Mouse (Mus musculus) cerebellum, adult 9-11 months (tissue): ENCODE data around the gene Arhgdib.

Source experiments
- DNase-seq: peaks from one replicate; pipeline ENCODE4 v3.0.0; 2022

Arhgdib gene

DNA sequence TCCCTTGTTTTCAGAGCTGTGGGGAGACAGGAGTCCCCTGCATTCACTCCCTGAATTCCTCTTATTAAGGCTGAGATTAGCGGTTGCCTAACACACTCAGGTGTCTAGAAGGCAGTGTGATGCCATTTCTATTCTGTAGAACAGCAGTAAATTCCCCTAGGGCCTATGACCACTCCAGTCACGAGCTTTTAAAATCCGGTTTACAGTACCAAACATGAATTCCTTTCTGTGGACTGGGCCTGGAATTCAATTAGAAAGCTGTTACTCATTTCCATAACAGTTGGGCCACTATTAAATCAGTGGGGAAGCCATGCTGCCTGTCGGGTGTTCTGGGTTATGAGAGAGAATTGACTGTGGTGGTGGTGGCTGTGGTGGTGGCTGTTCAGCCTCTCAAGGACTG is 6.0 kb upstream of the Arhgdib start:
- DNase-seq, result no peak

DNA sequence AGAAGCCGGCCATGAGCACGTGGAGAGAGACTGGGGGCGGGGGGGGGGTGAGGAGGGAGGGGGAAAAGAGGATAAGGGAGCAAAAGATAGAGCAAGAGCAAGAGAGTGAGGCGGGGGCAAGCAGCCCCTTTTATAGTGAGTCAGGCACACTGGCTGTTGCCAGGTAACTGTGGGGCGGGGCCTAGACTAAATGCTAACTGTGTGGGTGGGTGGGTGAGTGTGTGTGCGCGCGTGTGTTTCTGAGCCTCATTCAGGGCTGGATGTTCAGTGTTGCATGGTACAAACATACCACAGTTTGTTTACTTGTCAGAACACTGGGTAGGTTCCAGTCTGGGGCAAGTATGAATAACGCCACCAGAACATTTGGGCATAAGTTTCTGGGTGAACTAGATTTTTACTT is 5.2 kb upstream of the Arhgdib start:
- DNase-seq, result no peak

GRCm38 (mm10) chr6:136946241-136946640 is 4.5 kb upstream of the Arhgdib start:
- DNase-seq, result no peak

DNA sequence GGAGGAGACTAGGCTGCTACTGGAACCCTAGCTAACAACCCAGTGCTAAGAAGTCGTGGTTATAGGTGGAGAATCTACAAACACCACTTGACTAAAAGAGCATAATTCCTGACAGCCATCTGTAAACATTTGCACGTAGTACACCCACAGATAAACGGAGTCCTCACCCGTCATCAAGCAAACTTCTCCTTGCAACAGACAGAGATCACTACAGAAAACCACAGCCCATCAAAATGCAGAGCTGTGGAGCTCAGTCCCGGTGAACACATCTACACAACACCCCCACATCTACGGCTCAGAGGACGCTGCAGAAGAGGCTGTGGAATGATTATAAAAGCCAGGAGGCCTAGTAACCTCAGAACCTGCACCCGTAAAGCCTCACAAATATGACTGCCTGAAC is 2.8 kb upstream of the Arhgdib start:
- no peak for DNase-seq

- DNase-seq, result no peak
These were observed 1.7 kb upstream of the Arhgdib start for GRCm38 (mm10) chr6:136943392-136943791.

- no peak for DNase-seq
These were observed 581 bp upstream of the Arhgdib start for GRCm38 (mm10) chr6:136942280-136942679.

GRCm38 (mm10) chr6:136940188-136940960 is 1.3 kb downstream of the Arhgdib start:
- no peak for DNase-seq

DNA sequence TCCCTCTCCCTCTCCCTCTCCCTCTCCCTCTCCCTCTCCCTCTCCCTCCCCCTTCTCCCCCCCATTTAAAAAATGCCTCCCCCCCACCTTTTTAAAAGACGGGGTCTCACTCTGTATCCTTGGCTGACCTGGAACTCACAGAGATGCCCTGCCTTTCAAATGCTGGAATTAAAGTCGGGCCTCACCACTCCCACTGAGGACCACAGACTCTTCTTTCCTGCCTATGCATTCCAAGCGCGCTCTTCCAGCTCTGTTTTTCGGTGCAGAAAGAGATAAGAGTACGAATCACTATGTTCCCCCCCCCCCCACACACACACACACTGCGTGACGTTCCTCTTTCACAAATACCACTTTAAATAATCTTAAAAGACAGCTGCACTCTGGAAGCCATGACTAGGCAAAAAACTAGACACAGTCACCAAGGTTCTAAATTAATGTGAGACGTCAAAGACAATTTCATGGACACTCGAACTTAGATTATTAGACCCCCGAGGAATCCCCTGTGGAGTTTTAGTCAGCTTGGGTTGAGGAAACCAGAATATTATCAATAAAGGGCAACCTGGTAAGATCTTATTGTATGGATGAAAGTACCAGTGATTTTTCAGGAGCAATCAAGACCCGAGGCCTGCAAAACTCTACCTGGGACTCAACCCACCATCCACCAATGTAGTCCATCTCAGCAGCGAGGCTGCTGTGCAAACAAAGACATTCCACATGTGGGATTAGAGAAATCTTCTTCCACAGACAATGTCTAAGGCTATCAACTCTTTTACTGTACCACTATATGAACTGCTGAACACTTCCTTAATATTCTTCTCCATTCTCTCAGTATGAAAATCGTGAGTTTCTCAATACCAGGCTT is 2.1 kb downstream of the Arhgdib start:
- no peak for DNase-seq

DNA sequence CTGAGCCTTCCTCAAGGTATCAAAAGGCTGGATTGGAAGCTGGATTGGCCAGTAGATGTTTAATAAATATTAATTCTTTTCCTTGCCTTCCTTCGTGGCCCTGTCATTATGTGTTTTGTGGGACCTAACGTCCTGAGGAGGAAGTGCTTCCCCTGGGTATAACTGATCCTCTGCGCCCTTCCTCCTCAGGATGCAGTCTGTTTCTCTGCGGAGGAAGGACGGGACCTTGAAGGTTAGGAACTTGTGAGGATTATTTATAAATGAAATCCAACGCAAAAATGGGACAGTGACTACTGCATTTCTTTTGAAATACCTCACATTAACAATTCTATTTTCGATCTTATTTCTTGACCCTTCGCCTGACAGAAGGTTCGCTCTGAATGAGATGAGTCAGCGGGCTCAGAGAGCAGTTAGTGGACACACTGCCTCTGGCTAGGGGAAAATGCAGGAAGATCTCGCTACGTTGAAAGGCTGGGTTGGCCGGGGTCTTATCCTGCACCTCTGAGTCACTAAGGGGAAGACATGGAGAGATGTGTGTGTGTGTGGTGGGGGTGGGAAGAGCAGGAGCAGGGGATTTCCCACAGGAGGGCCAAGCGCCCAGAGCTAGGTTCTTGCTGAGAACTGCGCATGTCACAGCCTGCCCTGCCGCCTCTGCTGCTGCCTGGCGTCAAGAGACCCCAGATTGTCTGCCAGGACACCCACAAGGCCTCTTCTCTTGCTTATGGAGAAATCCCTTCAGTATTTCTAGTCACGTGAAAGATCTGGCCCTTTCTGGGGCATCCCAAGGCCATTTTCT is 3.2 kb downstream of the Arhgdib start:
- DNase-seq, result no peak

DNA sequence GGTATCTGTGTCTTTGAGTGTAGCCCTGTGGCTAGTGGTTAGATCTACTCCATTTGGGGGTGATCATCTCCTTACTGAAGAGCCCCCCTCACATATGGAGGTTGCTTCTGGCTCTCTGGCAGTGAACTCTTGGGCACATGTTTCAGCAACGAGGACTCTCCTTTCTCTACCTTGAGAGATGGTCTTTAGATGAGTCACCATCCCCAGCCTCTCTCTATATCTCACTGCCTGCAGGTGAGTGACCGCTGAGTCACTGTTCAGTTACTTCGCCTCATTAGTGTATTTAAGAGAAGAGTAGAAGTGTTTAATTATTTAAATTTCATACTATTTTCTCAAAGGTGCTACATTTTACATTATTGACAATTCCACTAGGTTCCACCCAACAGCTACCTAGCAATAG is 4.6 kb downstream of the Arhgdib start:
- no peak for DNase-seq

GRCm38 (mm10) chr6:136936361-136936760 is 5.3 kb downstream of the Arhgdib start:
- DNase-seq, result no peak

DNA sequence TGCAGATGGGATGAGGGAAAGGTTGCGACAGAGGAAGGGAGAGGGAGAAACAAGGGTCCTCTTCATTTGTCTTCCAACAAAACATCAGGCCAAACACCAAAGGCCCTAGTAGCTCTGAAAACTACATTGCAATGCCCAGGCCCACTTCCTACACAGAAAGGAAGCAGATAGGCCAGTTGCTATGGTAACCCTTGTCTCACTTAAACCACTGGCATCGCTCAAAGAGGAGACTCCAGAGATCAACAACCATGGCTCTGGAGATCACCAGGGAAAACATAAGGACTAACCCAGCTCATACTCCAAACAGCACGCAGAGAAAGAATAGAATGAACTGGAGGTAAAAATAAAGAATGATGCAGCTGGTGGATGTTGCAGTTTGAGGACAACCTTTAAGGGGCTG is 6.5 kb downstream of the Arhgdib start:
- no peak for DNase-seq

DNA sequence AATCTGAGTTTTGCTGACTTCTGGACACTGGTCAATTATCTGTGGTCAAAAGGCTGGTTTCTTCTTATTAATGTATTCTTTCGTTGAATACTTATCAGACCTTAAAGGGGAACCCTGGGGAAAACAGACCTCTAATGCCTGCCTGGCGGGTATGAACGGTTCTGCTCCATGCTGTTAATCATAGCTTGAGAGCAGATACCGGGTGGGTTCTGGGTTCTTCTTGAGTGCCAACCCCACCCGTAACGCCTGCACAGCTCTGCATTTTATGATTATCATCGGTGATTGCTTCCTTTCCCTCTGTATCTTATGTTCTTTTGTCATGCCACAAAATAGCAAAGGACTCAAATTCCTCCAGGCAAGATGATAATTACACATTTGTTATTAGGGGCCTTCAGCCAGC is 7.6 kb downstream of the Arhgdib start:
- DNase-seq, result no peak

DNA sequence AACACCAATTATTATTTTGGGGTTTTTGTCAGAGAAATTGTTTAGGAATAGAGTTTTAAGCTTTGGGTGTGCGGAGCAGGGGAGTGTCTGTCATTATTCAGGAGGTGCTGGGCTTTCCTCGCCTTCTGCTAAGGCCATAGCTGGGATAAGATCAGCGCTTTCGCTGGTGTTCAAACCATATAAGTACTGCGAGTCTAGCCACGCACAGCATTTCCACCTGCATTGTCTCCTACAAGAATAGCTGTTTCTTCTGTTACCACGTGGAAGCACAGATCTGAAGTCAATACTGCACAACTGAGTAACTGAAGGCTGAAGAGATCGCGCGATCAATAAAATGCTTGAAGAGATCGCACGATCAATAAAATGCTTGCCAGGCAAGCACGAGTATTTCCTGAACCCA is 10.5 kb downstream of the Arhgdib start:
- DNase-seq, result no peak

DNA sequence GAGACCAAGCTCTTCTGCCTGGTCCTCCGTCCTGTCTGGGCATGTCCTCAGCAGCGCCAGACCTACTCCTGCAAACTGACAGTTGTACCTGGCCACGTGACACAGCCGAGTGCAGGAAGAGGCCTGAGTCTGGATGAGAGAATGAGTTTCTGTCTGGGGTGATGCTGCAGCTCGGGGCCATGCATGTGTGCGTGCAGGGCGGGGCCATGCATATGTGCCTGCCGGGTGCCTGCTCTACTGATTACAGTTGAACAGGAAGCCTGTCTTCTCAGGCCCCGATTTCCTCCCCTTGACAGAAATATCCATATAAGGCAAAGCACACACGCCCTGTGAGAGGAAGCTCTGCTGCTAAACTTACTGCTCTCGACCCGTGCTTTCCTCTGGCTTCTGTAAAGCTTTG is 11.0 kb downstream of the Arhgdib start:
- no peak for DNase-seq

DNA sequence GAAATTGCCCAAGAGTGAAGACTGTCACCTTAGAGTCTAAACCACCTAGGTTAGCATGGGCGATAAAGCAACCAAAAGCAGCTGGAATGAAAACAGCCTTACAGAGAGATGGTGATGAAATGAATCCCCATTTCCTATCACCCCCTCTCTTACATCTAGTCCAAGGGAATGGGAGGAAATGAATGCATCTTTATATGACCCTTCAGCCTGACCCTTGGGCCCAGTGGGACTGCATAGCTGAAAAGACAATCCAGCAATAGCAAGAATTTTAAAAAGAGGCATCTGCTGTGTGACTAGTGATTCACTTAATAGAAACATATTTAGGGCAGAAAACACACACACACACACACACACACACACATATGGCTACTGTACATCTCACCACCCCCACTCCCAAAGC is 14.1 kb downstream of the Arhgdib start:
- no peak for DNase-seq

DNA sequence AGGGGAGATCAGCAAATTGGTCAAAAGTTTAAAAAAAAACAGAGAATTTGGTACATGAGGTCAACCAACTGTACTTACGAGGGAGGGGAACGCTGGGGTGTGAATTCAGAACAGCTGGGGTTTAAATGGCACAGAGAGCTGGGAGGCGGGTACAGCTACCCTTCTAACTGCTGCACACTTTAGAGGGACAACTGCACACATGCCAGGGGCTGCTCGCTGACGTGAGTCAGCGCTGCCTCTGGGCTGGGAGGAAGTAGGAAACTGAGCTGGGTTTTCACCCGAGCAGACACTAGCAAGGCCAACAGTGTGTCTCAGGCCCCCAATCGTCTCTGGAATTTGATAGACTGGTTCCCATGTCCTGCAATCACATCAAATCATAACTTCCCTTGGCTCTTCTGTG is 16.6 kb downstream of the Arhgdib start:
- no peak for DNase-seq

DNA sequence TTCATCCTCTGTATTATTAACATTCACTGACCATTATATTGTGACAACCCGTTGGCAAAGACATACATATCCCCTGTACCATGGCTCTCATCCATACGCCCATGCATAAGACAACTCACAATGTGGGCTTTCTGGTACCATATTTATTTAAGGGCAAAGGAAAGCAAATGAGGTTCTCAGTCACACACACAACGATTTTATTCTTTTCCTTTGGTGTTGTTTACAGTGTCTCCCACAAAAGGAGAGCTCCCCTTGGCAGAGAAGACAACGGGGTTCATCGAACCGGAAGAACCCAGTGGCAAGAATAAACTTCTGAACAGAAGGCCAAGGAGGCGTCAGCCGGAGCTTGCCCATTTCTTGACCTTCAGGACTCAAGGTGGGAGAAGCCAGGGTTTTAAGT is 18.2 kb downstream of the Arhgdib start, which contains the start of gene Pde6h:
Gene Pde6h, plus strand, starts transcription at position 301 of the 400 bp plus-strand sequence.
- no peak for DNase-seq

GRCm38 (mm10) chr6:136922871-136923270 is 18.8 kb downstream of the Arhgdib start:
- DNase-seq, result no peak

GRCm38 (mm10) chr6:136922080-136922479 is 19.6 kb downstream of the Arhgdib start, which contains the start of gene Erp27:
TSS of gene Erp27 (minus strand) at chr6:136922180.
- no peak for DNase-seq

GRCm38 (mm10) chr6:136921601-136922000 is 20.1 kb downstream of the Arhgdib start:
- no peak for DNase-seq

- peak; percentile 30 for DNase-seq
These were observed 21.1 kb downstream of the Arhgdib start for GRCm38 (mm10) chr6:136920320-136921257.
